Mouse (Mus musculus): ENCODE results near the gene Ntpcr. TPM values are rescaled to one million over a fixed set of nuclear protein-coding genes. Genes with fewer than 3 reads are reported as not detected.

The Ntpcr gene
- polyA plus RNA-seq (2014; fragmentation: Nextera tagmentation; extraction: Ambion mirVana) = 29.3 and 35.2 TPM in 2 replicates

DNA sequence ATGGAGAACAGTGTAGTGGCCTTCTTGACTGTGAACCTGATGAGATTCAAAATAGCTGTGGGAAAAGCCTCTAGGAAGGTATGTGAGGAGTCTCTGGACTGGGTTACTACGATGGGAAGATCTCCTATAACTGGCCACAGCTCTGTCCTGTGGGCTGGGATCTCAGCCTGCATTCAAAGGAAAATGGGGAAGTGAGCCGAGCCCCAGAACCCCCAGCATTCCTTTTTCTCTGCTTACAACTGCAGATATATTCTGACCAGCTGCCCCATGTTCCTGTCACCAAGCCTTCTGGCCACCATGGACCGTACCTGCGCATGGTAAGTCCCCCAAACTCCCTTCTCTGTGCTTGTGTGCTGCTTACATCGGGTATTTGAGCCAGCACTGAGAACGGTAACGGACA lies at the start of gene Ntpcr:
TSS of gene Ntpcr (plus strand) at position 218 of the 400 bp plus-strand sequence.
- no peak within 1 kb of the TSS for H3K27ac ChIP-seq (replicated peaks; ENCODE audit: low read depth, low read length)
- no peaks in the 10 kb centered on the region for H3K9me3 ChIP-seq (ENCODE audit: control insufficient read depth, low read length)
- no peak within 1 kb of the TSS for H3K4me2 ChIP-seq (ENCODE audit: low read length)
- no peaks in the 10 kb centered on the region for H3K36me3 ChIP-seq (ENCODE audit: control insufficient read depth, insufficient read depth, low read length)
- ATAC-seq (ENCODE audit: low FRiP score, low TSS enrichment) = no peak
- H3K27me3 ChIP-seq (ENCODE audit: control insufficient read depth, insufficient read depth, low read length) = no peaks in the 10 kb centered on the region
- WGBS = 84% methylated on average over 7 of the region's 7 CpGs
- H3K4me3 ChIP-seq (replicated peaks; ENCODE audit: low read depth, low read length) = no peak within 1 kb of the TSS
- DNase-seq = no peak
- peaks cover 7% of the 10 kb centered on the region; the same call in 1 of the 2 replicates for H3K4me1 ChIP-seq (ENCODE audit: control insufficient read depth, insufficient read depth, low read length)
- H3K9ac ChIP-seq (replicated peaks; ENCODE audit: low read length) = no peak within 1 kb of the TSS

DNA sequence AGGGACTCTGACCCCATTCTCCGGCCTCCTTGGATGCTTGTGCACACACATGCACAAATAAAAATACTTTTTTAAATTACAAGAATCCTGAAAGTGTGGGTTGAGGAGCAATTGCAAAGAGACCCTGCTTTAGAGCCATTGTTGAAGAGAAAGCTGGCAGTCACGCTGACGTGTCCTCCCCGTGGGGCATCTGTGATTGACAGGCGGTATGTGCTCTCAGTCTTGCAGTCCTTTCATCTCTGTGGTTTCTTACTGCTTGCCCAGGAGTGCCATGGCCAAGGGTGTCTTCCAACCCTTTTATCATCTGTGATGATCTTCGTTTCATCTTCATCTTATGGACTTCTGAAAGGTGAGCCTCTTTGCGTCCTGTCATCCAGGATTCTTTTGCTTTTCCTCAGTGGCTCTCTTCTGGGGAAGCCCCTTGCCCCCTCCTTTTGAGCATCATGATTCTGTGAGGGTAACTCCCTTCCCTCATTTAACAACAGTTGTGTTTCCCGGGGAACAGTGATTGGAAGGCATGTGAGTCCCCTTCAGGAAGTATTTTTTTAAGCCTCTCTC lies 48.8 kb upstream of the Ntpcr start:
- Histone ChIP-seq H3K4me2 (ENCODE audit: low read length) (no peak overlapping the region), H3K9me3 (ENCODE audit: control insufficient read depth, low read length) (no peaks in the 10 kb centered on the region), H3K27ac (replicated peaks; ENCODE audit: low read depth, low read length) (0 out of 2 replicates have a peak overlapping the region, but pooled peaks have one; percentile 9), H3K36me3 (ENCODE audit: control insufficient read depth, insufficient read depth, low read length) (no peaks in the 10 kb centered on the region), H3K4me3 (replicated peaks; ENCODE audit: low read depth, low read length) (no peak overlapping the region), H3K9ac (replicated peaks; ENCODE audit: low read length) (no peak overlapping the region), H3K27me3 (ENCODE audit: control insufficient read depth, insufficient read depth, low read length) (no peaks in the 10 kb centered on the region), H3K4me1 (ENCODE audit: control insufficient read depth, insufficient read depth, low read length) (peaks cover 9% of the 10 kb centered on the region)
- WGBS = 32% methylated on average over 8 of the region's 8 CpGs
- ATAC-seq (ENCODE audit: low FRiP score, low TSS enrichment) (no peak; the same call in 1 of the 2 replicates), DNase-seq (peak; percentile 56)

DNA sequence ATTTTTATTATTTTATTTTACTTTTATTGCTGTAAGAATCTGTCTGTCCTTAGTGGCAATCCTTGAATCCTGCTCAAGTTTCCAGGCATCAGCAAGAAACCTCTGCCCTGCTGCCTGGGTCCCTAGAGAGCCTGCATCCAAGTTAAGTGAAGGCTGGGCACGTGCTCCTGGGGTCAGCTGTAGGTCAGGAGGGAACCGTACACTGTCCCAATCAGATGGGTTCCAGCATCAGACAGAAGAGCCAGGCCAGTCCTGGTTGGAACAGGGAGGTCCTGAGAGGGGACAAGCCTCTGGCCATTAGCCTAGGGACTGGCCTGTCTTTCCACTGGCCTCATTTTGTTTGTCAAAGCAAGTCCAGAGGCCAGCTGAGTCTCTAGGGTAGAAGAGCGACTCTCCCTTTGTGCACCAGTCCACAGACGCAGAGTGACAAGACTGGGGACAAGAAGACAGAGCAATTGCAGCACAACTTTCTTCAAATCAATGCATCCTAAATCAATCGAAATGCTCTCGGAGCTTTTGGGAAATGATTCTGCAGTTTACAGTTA lies 44.5 kb upstream of the Ntpcr start:
- no peak overlapping the region for H3K4me2 ChIP-seq (ENCODE audit: low read length)
- 79% methylated on average over 6 of the region's 6 CpGs for WGBS
- ATAC-seq (ENCODE audit: low FRiP score, low TSS enrichment) = no peak
- H3K36me3 ChIP-seq (ENCODE audit: control insufficient read depth, insufficient read depth, low read length) = no peaks in the 10 kb centered on the region
- H3K9me3 ChIP-seq (ENCODE audit: control insufficient read depth, low read length) = no peaks in the 10 kb centered on the region
- H3K27me3 ChIP-seq (ENCODE audit: control insufficient read depth, insufficient read depth, low read length) = no peaks in the 10 kb centered on the region
- DNase-seq = no peak
- H3K4me1 ChIP-seq (ENCODE audit: control insufficient read depth, insufficient read depth, low read length) = peaks cover 9% of the 10 kb centered on the region
- H3K4me3 ChIP-seq (replicated peaks; ENCODE audit: low read depth, low read length) = no peak overlapping the region
- no peak overlapping the region for H3K9ac ChIP-seq (replicated peaks; ENCODE audit: low read length)
- no peak overlapping the region for H3K27ac ChIP-seq (replicated peaks; ENCODE audit: low read depth, low read length)

DNA sequence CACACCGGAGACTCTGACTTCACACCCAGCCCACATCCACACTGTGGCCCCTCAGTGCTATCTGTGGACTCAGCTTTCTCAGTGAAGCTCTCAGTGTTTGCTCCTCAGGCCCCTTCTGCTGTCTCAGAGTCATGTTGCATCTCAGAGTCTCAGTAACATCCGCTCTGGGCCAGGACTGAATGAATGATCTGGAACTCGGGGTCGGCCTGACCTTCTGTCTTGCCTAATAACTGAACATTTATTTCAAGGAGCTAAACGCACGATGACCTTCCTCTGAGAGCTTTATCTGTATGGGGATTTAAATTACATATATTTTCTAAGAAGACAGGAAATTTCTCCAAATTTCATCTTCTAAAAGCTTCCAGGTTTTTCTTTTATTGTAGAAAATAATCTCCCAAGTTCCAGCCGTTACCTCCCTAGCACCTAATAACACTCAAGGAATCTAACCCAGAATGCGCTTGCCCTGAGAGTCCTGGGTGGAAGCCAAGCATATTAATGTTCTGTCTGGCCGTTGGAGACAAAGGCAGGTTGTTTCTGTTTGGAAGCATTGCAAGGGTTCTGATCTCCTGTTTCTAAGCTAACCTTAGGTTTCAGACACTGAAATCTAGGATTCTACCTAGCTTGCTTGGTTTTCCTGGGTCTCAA lies 43.4 kb upstream of the Ntpcr start:
- H3K4me2 ChIP-seq (ENCODE audit: low read length) = no peak overlapping the region
- no peak overlapping the region for H3K27ac ChIP-seq (replicated peaks; ENCODE audit: low read depth, low read length)
- H3K9ac ChIP-seq (replicated peaks; ENCODE audit: low read length) = no peak overlapping the region
- no peaks in the 10 kb centered on the region for H3K9me3 ChIP-seq (ENCODE audit: control insufficient read depth, low read length)
- 0 out of 2 replicates have a peak, but pooled peaks cover 5% of the 10 kb centered on the region for H3K4me1 ChIP-seq (ENCODE audit: control insufficient read depth, insufficient read depth, low read length)
- no peak overlapping the region for H3K4me3 ChIP-seq (replicated peaks; ENCODE audit: low read depth, low read length)
- WGBS = 80% methylated on average over 9 of the region's 9 CpGs
- ATAC-seq (ENCODE audit: low FRiP score, low TSS enrichment) (no peak), DNase-seq (no peak)
- no peaks in the 10 kb centered on the region for H3K27me3 ChIP-seq (ENCODE audit: control insufficient read depth, insufficient read depth, low read length)
- no peaks in the 10 kb centered on the region for H3K36me3 ChIP-seq (ENCODE audit: control insufficient read depth, insufficient read depth, low read length)

DNA sequence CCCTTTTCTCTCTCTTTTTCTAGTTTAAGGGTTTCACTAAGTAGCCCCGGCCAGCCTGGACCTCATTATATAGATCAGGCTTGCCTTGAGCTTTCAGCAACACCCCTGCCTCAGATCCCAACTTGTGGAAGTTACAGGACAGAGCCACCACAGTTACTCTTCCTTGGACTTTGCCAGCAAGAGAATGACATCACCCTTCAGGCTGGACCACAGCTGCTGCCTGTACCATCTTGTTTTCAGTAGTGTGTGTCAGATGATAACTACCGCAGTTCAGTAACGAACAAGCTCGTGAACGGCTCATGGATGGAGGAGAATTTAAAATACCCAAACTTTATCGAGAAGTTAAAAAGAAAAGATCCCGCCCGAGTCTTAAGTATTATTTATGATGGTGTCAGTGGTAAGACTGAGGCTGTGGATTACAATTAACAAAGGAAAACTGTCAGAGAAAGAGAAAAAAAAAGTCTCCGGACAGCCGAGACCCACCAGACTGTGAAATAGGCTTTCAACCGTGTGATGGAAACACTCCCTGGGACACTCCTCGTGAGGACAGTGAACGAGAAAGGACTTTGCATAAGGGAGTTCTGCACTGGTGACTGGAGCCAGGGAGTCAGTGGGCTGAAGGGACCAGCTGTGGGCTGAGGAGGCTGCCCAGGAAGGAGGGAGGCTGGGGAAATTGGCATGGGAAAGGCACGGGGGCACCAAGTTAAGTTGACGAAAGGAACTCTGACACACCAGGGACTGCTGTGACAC lies 39.4 kb upstream of the Ntpcr start:
- H3K27me3 ChIP-seq (ENCODE audit: control insufficient read depth, insufficient read depth, low read length) = no peaks in the 10 kb centered on the region
- H3K9me3 ChIP-seq (ENCODE audit: control insufficient read depth, low read length) = no peaks in the 10 kb centered on the region
- no peak overlapping the region for H3K27ac ChIP-seq (replicated peaks; ENCODE audit: low read depth, low read length)
- H3K4me1 ChIP-seq (ENCODE audit: control insufficient read depth, insufficient read depth, low read length) = 0 out of 2 replicates have a peak, but pooled peaks cover 5% of the 10 kb centered on the region
- ATAC-seq (ENCODE audit: low FRiP score, low TSS enrichment) = no peak
- H3K9ac ChIP-seq (replicated peaks; ENCODE audit: low read length) = no peak overlapping the region
- no peak for DNase-seq
- no peak overlapping the region for H3K4me2 ChIP-seq (ENCODE audit: low read length)
- 21% methylated on average over 15 of the region's 15 CpGs for WGBS
- no peak overlapping the region for H3K4me3 ChIP-seq (replicated peaks; ENCODE audit: low read depth, low read length)
- H3K36me3 ChIP-seq (ENCODE audit: control insufficient read depth, insufficient read depth, low read length) = no peaks in the 10 kb centered on the region

DNA sequence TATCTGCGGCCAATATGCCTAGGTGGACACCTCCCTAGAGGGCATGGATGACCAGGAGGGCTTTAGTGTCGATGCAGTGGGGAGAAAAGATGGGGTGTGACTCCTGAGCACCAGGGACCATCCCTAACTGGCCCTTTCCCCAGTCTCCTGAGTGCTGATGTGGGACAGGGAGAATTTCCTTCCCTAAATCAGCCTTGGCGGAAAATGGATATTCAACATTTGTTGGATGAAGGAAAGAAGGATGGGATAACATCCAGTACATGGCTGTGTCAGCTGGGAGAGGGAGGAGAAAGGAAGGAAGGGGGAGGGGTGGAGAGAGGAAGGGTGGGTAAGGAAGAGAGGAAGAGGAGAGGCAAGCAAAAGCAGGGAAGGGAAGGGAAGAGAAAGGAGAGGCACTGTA lies 38.8 kb upstream of the Ntpcr start:
- no peak for ATAC-seq (ENCODE audit: low FRiP score, low TSS enrichment)
- WGBS = 79% methylated on average over 3 of the region's 3 CpGs

DNA sequence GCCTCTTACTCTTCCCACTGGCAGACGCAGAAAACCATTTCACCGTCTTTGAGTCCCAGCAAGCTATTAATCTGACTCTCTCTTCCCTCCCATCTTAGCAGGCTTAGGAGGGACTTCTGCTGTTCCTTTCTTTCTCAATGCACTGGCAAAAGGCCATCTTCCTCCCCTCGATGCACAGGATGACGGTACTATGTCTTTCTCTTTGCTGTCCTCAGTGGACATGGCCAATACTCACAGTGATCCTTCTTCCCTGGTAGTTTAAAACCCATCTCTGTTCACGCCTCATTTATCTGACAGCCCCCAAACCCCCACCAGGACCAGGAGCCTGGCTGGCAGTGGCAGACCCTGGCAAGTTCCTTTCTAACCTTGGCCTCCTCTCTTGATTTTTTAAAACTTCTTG lies 37.3 kb upstream of the Ntpcr start:
- Histone ChIP-seq H3K27ac (replicated peaks; ENCODE audit: low read depth, low read length) (no peak overlapping the region), H3K27me3 (ENCODE audit: control insufficient read depth, insufficient read depth, low read length) (no peaks in the 10 kb centered on the region), H3K4me2 (ENCODE audit: low read length) (no peak overlapping the region), H3K4me1 (ENCODE audit: control insufficient read depth, insufficient read depth, low read length) (0 out of 2 replicates have a peak, but pooled peaks cover 5% of the 10 kb centered on the region), H3K4me3 (replicated peaks; ENCODE audit: low read depth, low read length) (no peak overlapping the region), H3K9me3 (ENCODE audit: control insufficient read depth, low read length) (no peaks in the 10 kb centered on the region), H3K9ac (replicated peaks; ENCODE audit: low read length) (no peak overlapping the region), H3K36me3 (ENCODE audit: control insufficient read depth, insufficient read depth, low read length) (no peaks in the 10 kb centered on the region)
- ATAC-seq (ENCODE audit: low FRiP score, low TSS enrichment) (no peak), DNase-seq (no peak)
- 67% methylated on average over 5 of the region's 5 CpGs for whole genome bisulfite sequencing

More for the DNA sequence above, 38.8 kb upstream of the Ntpcr start:
- Histone ChIP-seq H3K4me3 (replicated peaks; ENCODE audit: low read depth, low read length) (no peak overlapping the region), H3K4me1 (ENCODE audit: control insufficient read depth, insufficient read depth, low read length) (0 out of 2 replicates have a peak, but pooled peaks cover 5% of the 10 kb centered on the region), H3K9me3 (ENCODE audit: control insufficient read depth, low read length) (no peaks in the 10 kb centered on the region), H3K27ac (replicated peaks; ENCODE audit: low read depth, low read length) (no peak overlapping the region), H3K4me2 (ENCODE audit: low read length) (no peak overlapping the region), H3K36me3 (ENCODE audit: control insufficient read depth, insufficient read depth, low read length) (no peaks in the 10 kb centered on the region), H3K9ac (replicated peaks; ENCODE audit: low read length) (no peak overlapping the region), H3K27me3 (ENCODE audit: control insufficient read depth, insufficient read depth, low read length) (no peaks in the 10 kb centered on the region)
- no peak for DNase-seq

DNA sequence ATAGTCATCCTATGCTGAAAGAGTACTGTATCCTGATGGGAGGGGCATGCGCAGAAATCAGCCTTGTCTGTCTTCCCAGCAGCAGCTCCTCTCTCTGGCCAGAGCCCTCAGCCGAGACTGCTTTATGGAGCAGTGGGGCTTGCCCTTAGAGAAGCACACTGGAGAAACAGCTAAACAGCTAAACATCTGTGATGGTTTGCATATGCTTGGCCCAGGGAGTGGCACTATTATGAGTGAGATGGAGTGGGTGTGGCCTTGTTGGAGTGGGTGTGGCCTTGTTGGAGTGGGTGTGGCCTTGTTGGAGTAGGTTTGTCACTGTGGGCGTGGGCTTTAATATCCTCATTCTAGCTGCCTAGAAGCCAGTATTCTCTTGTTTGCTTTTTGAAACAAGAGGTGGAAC lies 36.6 kb upstream of the Ntpcr start:
- no peak for ATAC-seq (ENCODE audit: low FRiP score, low TSS enrichment)
- Histone ChIP-seq H3K9me3 (ENCODE audit: control insufficient read depth, low read length) (no peaks in the 10 kb centered on the region), H3K27ac (replicated peaks; ENCODE audit: low read depth, low read length) (no peak overlapping the region), H3K4me1 (ENCODE audit: control insufficient read depth, insufficient read depth, low read length) (0 out of 2 replicates have a peak, but pooled peaks cover 5% of the 10 kb centered on the region), H3K27me3 (ENCODE audit: control insufficient read depth, insufficient read depth, low read length) (no peaks in the 10 kb centered on the region), H3K4me3 (replicated peaks; ENCODE audit: low read depth, low read length) (no peak overlapping the region), H3K36me3 (ENCODE audit: control insufficient read depth, insufficient read depth, low read length) (no peaks in the 10 kb centered on the region), H3K9ac (replicated peaks; ENCODE audit: low read length) (no peak overlapping the region), H3K4me2 (ENCODE audit: low read length) (no peak overlapping the region)
- 81% methylated on average over 3 of the region's 3 CpGs for WGBS
- no peak for DNase-seq

Measured in midbrain, embryonic 14.5 days (tissue).